Mouse (Mus musculus) spleen, postnatal 10 days (tissue): ENCODE measurements around the gene Cacna1h.

ENCODE experiments used
- DNase-seq, 2 experiments: peaks; one replicate each; pipeline ENCODE4 v3.0.0; 2021 to 2022; ENCODE audit warnings: low spot score in 2 of 2

Gene Cacna1h

DNA sequence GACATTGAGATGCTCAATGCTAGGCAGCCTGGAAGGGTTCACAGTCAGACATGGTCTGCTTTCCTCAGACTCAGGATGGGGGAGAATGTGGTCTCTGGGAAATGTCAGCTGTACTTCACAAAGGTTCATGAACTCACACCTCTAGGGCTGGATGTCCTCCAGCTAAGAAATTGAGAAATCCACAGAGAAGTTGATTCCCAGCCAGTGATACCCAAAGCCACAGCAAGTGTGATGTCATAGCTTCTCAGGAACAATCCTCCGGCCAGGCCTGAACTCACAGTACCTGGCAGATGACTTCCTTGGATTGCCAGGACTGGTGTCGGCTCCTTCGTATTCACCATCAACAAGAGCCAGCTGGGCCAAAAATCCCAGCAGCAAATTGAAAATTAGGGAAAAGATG, 12.3 kb upstream of the Cacna1h start:
- no peak for DNase-seq

DNA sequence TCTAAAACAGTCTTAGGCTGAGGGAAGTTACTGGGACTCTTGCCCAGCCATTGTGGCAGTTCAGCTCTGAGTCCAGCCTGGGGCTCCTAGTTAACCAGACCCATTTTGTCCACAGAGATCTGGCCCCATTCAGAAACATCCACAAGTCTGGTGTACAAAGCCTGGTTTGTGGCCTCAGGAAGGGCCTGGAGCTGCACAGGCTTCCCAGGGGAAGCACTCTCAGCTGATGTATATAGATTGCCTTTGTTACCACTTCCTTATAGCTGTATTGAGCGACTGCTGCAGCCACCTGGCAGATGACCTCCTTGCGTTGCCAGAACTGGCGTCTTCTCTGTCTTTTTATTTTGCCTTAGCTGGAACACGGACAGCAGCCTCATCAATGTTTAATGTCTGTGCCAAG, 11.5 kb upstream of the Cacna1h start:
- DNase-seq, result no peak

DNA sequence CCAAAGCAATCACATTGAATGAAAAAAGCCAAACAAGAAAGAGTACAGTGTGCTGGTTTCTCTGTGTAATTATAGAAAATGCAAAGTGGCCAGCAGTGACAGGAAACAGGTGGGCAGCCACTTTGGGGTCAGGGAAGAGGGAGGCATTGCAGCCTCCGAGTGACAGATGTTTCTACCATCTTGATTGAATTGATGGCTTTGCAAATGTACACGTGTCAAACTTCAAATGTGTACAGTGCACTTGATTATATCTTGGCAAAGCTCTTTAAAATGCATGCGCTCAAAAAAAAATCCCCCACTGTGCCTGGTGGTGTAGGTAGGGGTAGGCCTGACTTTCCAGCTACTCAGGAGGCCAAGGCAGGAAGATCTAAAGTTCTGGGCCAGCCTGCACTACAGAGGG, 9.3 kb upstream of the Cacna1h start:
- DNase-seq, result no peak

DNA sequence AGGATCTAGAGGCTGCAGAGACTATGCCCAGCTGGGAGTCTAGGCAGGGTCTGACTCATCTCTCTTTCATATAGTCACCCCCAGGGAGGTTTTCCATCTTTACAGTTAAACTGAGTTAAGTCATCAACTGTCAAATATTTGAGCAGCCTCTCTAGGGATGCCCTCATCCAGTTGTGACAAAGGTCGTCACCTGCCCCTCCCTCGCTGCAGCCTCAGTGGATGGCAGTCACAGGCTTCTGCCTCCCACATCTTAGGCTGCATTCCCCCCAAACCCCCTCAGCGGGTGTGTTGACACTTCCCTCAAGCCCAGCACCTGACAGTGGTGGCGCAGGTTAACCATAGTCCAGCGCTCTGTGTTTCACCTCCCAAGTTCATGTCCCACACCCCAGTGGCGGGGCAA, 7.8 kb upstream of the Cacna1h start:
- DNase-seq, result no peak

DNA sequence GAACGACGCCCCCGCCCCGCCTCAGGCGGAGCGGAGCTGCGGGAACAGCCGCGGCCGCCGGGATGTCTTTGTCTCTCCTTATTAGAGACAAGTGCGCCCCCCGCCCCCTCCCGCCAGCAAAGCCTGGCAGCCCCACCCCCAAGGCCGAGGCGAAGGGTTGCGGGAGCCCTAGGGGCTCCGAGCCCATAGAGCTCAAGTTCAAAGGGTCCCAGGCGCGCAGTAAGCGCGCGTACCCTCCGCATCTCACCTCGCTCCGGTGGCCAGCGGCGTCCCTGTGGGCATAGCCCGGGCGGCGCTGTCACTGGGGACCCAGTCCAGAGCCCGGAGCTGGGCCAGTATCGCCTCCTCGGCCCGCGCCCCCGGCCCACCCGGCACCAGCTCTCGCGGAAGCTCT, 363 bp downstream of the Cacna1h start:
- no peak for DNase-seq

DNA sequence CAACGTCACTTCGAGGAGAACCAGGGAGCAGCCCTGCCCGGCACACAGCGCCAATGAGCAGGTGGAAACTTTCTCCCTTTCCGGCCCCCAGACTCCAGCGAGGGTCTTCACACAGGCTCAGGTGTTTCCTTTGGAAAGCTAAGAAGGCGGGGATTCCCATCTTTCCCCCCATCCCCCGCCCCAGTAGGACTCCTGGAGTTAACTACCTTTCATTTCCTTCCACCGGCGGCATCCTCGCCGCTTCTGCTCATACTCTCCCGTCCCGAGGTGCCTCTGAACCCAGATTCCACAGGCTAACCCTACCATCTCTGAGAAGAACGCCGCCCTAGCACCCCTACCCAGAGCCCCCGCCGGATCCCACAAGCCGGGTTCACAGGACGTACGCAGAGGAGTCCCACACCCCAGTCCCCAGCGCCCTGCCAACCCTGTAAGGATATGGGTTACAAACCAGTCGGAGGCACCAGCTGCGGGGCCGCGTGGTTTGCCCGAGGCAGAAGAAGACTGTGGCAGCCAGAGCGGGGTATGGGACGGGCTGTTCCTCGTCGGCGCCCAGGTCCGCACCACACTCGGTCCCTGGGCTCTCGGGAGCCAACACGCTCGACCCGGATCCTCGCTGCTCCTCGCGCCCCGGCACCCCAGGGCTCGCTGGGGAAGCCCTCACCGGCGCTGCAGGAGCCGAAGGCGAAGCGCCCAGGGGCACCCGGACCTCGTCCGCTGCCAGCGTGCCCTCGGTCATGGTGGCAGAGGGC, 976 bp downstream of the Cacna1h start:
- peak; percentile 15 to 33 for DNase-seq

DNA sequence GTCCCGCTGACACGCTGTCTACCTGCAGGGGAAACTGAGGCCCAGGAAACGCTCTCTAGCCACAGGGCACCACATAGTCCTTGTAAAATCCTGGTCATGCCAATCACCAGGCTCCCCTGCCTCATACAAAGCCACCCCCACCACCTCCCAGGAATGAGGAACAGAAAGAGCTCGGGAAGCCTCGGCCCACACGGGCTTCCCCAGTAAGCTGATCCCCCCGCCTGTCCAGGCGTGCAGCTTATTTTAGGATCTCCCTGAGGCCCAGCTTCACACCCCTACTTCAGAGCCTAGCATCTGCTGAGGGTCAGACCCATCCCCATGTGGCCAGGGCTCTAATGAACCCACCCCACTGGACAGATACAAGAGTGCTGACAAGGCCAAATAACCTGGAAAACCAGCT, 3.0 kb downstream of the Cacna1h start:
- no peak for DNase-seq

DNA sequence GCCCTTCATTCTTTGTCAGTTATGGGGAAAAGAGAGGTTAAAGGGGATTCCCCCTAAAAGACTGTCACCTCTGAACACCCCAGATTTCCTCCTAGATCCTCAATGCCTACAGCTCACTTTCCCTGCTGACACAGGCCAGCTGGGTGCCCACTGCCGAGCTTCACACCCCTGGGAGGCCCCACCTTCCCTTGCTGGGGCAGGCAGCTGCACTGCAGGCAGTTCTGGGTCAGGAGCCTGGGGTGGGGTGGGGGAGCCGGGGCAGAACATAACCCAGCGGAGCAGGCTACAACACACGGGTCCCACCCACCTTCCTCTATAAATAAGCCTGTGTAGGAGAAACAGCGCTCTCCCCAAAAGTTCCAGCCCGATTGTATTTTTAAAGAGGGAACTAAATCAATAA, 3.7 kb downstream of the Cacna1h start:
- no peak for DNase-seq

DNA sequence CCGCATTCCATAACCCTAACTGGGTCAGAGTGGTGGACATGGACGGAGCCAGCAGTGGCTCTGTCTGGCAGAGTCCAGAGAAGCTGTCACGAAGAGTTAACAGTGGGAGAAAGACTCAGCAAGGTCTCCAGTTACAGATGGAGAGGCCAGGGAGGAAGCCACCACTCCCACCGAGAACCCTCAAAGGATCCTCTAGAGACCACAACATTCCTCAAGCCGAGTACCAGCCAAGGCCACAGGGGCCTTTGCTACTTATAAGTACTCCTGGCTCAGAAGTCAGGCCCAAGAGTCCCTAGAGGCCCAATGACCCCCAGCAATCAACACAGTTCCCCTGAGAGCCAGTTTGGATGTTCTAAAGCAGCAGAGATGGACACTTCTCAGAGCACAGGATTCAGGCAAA, 4.3 kb downstream of the Cacna1h start:
- DNase-seq, result no peak

DNA sequence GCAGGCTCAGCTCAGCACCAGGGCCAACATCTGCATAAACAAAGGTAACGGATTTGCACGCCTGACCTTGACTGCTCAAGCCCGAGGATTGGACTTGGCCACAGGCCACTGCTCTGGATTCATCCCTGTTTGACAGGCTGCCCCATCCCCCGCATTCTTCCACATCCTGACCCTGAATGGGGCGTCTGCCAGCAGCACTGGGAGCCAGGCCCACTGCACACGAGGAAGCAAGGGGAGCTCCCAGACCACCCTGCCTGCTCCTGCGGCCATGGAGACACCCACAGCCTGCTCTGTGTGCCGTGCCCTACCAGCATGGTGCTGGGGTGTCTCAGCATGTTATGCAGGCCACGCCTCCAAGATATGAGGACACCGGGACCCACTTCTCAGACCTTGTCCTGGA, 6.1 kb downstream of the Cacna1h start:
- no peak for DNase-seq

DNA sequence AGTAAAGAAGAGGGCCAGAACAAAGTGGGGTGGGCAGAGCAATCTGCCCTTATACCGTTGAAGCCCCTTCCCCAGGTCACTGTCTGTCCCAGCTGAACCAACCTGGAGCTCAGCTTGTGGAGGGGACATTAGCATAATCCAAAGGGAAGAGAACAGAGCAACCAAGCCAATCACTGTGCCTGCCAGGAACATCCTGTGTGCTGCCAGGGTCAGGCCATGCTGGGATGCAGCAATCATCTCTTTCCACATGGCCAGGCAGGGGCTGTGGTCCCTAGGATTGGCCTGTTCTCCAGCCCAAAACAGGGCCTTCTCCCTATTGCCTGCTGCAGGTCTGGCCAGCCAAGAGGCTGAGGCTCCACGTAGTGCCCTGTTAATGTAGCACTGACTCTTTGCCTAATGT, 7.6 kb downstream of the Cacna1h start:
- DNase-seq, result no peak

DNA sequence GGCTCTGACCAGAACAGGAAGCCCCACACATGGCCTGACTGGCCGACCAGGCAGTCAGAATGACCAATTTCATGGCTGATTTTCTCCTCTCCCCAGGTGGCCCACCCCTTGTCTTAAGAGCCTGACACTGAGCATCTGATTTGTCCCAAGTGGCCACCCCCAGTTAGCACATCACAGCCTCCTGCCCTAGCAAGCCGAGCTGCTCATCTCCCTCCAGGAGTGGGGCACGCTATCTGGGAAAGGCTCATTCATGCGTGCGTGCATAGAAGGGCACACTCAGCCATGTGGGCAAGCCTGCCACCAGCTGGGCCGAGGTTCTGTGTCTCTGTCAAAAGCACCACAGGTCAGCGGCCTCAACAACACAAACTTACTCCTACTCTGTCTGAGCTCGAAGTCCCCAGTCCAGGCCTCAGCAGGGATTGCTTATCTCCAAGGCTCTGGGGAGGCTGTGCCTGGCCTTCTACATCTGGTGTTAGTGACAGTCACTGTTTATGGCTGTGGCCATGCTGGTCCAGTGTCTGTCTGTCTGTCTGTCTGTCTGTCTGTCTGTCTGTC, 9.0 kb downstream of the Cacna1h start:
- DNase-seq, result no peak

DNA sequence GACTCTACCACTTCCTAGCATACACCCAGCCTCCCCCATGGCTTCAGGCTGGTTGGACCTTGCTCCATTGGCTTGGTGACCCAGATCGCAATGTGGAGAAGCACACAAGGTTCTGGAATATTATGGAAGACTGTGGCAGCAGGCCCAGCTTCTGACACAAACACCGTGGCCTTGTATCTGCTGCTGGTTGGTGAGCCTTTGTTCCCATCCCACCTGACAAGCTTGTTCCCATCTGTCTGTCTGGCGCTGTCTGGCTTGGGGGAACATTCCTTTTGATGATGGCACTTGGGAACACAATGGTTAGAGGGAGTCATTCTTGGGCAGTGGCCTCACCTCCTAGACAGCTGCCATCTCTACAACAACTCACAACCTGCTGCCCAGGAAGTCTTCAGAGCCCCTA, 12.6 kb downstream of the Cacna1h start:
- DNase-seq, result no peak

DNA sequence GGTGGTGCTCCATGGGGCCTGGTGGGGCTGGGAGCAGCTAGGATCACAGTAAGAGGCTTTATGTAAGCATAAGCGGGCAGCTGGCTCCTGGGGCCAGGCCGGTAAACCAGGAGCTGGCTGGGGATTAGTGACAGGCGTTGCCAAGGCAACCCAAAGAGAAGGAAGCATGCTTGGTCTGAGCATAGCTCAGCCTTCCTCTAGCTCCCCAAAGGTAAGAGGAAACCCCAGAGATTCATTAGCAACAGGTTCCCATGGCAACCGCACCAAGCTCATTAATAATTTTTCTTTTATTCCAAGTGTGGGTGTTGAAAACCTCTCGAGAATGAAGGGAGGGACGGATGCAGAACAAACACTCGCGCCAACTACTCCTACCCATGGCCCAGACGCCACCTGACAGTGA, 14.7 kb downstream of the Cacna1h start:
- no peak for DNase-seq

DNA sequence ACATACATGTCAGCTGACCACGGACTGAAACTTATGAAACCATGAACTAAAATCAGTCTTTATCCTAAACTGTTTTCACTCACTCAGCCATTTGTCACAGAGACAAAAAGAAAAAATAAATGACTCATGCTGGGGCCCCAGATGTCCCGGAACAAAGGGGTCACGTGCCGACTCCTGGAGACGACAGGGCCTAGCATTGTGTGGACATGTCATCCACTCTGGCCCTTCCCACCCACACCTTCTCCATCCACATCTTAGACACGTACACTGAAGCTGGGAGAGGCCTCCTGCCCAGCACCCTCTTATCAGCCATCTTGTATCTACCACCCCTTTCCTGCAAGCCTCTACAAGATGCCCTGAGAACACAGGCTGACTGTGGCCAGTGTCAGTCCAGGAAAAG, 15.6 kb downstream of the Cacna1h start:
- DNase-seq, result no peak

DNA sequence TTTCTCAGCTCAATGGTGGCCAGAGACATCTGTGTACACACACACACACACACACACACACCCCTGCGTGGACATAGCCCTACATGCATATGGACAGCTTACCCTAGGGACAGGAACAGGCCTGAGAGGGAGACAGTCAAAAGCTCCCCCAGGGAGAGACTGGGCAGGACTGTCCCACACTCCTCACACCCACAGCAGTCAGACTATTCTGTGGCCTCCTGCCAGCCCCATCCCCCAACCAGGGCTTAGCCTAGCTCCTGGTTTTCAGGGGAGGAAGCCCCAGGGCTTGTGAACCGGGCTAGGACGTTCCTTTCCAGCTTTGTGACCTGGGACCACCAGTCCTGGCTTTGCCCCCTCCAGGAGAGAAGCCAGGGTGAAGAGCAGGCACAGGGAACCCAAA, 17.4 kb downstream of the Cacna1h start:
- no peak for DNase-seq

DNA sequence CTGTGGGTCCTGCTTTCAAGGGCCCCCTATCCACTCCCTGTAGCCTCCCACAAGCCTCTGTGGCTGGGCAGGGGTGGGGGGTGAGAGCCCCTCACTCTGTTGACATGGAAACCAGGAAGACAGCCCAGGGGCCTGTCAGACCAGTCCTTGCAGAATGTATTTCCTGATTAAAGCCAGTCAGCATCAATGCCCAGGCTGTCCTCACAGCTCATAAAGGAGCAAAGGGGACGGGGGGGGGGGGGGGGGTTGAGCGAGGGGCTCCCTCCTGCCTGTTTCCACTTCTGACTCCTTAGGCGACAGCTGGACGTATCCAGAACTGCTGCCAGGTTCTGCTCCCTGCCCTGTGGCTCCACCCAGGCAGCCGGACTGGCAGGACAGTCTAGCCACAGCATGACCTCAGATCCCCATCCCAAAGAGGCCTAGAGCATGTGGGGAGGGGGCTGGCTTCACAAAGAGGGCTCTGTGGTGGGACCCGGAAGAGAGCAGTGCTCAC, 18.1 kb downstream of the Cacna1h start:
- DNase-seq, result no peak

DNA sequence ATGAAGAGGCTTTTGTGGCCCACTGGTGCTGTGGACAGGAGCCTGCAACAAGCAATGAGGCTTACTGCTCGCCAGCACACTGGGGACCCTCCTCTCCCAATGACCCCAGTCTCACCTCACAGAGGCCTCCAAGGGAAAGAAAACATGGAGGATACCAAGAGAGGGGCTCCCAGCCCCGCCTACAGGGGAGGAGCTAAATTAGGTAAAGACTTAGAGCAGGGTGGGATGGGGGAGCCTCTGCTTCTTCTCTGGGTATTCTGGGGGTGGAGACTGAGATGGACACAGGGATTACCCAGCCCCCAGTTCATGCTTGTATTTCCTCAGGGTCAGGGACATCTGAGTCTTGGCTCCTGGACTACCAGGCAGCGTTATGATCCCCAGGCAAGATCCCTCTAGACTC, 18.7 kb downstream of the Cacna1h start:
- DNase-seq, result no peak

DNA sequence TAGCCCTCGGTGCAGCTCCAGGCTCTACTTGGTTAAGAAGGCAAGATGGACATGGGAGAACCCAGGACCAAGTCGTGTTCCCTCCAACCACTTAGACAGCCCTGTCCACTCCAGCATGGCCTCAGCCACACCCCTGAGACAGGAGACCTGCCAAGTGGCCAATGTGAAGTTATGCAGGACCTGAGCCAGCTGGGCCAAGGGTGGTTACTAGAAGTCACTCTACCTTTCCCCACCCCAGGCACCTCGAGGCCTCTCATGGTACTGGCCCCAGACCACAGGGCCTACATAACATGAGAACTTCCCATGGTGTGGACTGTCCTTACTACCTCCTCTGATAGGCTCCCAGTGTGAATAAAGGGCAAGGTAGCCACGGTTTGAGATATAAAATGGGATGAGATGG, 19.4 kb downstream of the Cacna1h start:
- no peak for DNase-seq

DNA sequence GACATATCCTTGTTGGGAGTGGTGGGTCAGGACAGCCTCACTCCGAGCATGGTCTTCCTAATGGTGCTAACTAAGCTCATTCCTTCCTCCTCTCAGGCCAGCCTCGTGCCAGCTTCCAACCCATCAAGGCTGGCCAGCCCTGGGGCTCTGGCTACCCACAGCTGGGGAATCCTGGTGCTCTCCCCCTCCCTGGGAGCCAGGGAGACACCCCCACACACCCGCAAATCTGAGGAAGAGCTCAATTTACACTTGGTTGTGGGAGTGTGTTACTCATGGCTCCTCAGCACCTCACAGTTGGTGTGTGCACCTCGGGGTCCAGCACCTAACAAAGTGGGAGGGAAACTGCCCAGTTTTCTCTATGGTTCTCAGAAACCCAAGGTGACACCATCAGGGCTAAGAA, 22.3 kb downstream of the Cacna1h start:
- DNase-seq, result no peak

DNA sequence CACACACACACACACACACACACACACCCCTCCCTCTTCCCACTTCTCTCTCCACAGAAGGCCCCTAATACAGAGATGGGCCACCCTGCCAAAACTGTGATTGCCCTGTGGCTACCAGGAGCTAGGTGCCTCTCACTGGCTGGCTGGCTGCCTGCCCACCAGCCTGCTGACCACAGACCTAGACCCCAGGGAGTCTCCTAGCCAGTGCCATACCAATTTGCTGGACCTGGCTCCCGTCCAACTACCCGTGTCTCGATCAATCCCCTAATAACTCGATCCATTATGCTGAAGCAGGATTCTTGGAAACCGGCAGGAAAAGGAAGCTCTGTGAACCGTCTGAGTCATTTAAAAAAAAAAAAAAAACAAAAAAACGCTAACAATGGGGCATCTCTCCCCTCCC, 22.8 kb downstream of the Cacna1h start:
- no peak for DNase-seq

DNA sequence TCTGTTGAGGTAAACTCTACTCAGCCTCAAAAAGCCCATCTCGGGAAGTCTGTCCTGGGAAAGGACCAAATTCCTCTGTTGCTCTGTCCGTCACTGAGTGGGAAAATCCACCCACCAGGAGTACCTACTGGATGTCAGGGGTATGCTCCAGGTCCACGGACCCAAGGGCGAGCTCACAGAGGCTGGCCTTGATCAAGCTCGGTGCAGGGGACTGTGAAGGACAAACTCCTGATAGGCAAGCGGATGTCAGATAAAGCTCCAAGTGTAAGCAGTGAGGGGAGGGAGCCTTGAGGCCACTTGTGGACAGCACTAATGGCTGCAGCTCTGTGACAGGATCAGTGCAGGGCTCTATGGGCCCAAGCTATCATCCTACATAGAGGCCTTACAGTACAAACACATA, 23.4 kb downstream of the Cacna1h start:
- DNase-seq, result no peak

DNA sequence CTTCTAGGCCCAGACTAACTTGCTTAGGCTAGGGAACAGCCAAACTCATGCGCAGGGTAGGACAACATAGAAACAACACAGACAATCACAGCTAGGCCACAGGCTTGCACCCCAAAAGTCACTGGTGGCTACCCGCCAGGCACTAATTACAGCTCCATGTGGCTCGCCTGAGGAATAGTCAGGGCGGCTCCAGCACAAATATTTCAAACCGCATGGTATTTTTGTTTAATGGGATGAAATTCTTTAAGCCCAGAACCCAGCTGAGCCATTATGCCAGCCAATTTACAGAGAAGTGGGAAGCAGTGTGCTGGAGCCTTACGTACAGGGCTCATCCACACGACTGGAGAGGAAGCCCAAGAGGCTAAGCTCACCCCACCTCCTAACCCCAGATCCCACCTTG, 24.0 kb downstream of the Cacna1h start:
- DNase-seq, result no peak
